Mouse (Mus musculus) Patski (cell line): ENCODE results near the gene Zfp229. TPM values are rescaled to one million over a fixed set of nuclear protein-coding genes. Genes with fewer than 3 reads are reported as not detected.
"Not testable (repeated sequence)": the region's sequence is repeated elsewhere in the genome, so short reads cannot be mapped to it uniquely, and the experiment has no call there.

Experiments
- ATAC-seq: fragments of 100-300 bp; one replicate; pipeline ENCODE4 v1.8.0; 2021
- CTCF ChIA-PET: fragments of 350-600 bp; sonication (Branson Sonifier 250); formaldehyde crosslinking; loops from one replicate; lab custom pipeline; 2022; ENCODE audit warnings: inconsistent platforms; lab: Charles Lee
- POLR2A ChIA-PET: fragments of 350-600 bp; sonication (Branson Sonifier 250); formaldehyde crosslinking; loops from one replicate; lab custom pipeline; 2022; ENCODE audit warnings: antibody characterized with exemption, inconsistent platforms; lab: Charles Lee
- DNase-seq: peaks from one replicate; pipeline ENCODE4 v3.0.0-alpha.2; 2011; ENCODE audit warnings: low read depth, low spot score
- H3K27me3 ChIP-seq: fragments of 371-371 bp; one replicate; pipeline ENCODE4 v1.5.1; 2021
- CTCF ChIP-seq: fragments of 100-300 bp; IDR thresholded peaks from one replicate; pipeline ENCODE4 v1.5.1; 2021
- in situ Hi-C: fragments of 300-500 bp; cut with MboI; formaldehyde crosslinking; loops from 3 replicates; pipeline ENCODE4 v1.11.1; 2018; ENCODE audit warnings: low pct_unique_long_range_greater_than_20kb, mixed read lengths
- polyA plus RNA-seq: library from polyadenylated mRNA; unstranded; gene quantifications from one replicate; pipeline ENCODE4 v1.2.3, GENCODE M21; 2021

Zfp229 gene
- polyA plus RNA-seq, result 6.2 TPM

DNA sequence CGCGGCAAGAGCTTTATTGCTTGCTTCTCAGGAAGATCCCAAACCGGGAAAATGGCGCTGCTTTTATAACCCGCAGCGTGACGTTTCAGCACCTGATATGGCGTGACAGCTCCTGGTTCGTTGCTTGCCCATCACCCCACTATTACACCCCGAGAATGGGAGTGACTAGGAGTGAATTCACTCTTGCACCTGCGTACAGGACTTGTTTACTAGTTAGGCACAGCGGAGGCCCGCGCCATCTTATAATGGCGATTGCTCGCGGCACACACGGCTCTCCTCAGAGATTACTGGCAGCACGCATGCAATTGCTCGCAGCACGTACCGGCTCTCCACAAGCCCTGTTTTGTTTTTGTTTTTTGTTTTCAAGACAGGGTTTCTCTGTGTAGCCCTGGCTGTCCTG is at the start of gene Zfp229:
Zfp229 (plus strand) TSS at position 301 of the 400 bp plus-strand sequence.
- ATAC-seq, CTCF ChIA-PET, H3K27me3 ChIP-seq, POLR2A ChIA-PET, in situ Hi-C loops, DNase-seq: not testable (repeated sequence)

DNA sequence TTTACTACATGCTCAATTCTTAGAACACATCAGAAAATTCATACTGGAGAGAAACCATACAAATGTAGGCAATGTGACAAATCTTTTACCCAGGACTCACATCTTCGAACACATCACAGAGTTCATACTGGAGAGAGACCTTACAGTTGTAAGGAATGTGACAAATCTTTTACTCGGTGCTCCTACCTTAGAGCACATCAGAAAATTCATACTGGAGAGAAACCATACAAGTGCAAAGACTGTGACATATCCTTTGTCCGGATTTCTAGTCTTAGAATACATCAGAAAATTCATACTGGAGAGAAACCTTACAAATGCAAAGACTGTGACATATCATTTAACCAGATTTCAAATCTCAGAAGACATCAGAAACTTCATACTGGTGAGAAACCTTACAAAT is 39.0 kb upstream of the Zfp229 start, which contains the start of gene Gm10226:
Gm10226 (plus strand) TSS at position 301 of the 400 bp plus-strand sequence.
- H3K27me3 ChIP-seq, result no peaks in the 10 kb centered on the region
- in situ Hi-C loops, result no loop called here
- no peak for TF ChIP-seq CTCF
- ChIA-PET CTCF (no interaction called here), POLR2A (no interaction called here)
- ATAC-seq (no peak), DNase-seq (no peak)

DNA sequence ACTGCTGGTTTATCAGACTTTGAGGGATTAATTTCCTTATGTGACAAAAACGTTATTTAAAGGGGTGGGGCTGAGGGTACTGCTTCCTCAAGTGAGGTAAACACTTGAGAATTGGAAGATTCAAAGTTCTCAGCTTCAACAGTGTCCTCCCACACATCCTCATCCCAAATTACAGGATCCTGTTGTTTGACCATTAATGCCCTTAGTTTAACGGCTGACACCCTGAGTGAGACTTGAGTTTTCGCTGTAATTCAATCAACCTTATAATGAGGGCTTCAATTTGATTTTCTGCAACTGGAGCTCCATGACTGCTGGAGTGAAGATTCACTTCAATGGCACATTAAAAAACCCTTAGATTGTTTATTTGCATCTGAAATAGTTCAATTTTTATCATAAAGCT is 37.3 kb upstream of the Zfp229 start:
- TF ChIP-seq CTCF, result no peak
- peaks cover 13% of the 10 kb centered on the region for H3K27me3 ChIP-seq
- CTCF ChIA-PET, result no interaction called here
- ATAC-seq, result no peak
- DNase-seq, result no peak
- in situ Hi-C loops, result no loop called here
- POLR2A ChIA-PET, result no interaction called here

DNA sequence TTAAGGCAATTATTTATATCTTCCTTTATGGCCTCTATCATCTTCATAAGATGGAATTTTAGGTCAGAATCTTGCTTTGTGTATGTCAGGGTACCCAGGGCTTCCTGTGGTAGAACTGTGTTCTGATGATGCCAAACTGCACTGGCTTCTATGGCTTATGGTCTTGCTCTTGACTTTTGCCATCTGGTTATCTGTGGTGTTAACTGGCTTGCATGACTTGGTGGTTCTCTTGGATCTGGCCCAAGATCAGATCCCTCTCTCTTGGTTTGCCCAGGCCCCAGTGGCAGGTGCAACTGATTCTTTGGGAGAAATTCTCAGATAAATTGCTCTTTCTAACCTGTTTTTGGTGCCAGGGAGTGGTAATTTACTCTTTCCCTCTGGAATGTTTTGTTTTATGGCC is 34.5 kb upstream of the Zfp229 start:
- peaks cover 23% of the 10 kb centered on the region for H3K27me3 ChIP-seq
- ATAC-seq (no peak), DNase-seq (no peak)
- in situ Hi-C loops, result no loop called here
- no peak for TF ChIP-seq CTCF
- ChIA-PET POLR2A (no interaction called here), CTCF (no interaction called here)

DNA sequence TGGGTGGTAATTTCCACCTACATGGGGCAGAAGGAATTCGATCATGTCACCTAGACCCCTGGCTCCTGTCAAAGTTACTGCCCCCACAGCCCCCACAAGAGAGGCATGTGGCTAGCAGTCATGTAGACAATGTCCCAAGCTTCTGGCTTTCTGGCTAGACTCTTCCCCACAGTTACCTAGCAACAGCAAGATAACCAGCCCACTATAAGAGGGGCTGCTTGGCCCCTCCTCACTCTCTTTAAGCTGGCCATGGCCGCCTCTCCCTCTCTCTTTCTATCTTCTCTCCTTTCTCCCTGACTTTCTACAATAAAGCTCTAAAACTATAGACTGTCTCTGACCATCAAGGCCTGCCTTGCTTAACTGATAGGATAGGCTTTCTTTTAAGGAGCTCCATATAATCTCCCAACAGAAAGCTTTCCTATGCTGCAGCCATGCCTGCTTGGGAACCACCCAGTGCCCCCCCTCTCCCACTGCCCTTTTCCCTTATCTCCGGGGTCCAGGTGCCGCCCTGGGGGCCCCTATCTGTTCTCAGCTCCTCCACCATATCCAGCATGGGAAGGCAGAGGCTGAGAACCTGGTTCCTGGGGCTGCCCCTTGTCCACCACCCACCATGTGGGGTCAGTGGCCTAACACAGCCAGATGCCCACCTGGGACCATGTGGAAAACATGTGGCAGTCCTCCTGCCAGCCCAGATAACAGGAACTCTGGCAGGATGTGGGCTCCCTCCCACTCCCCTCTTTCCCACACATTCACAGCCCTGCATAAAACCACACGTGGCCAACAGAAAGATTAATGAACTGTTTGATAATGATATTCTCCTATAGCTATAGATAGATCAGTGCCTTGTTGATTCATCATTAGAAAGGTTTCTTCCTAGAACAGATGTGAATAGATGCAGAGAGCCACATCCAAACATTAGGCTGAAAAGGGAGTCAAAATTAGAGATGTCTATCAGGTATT is 28.0 kb upstream of the Zfp229 start:
- DNase-seq, result no peak
- POLR2A ChIA-PET, result no interaction called here
- ATAC-seq, result no peak
- in situ Hi-C loops, result loop anchor here (25.0 kb wide), 2 partner anchors 1160 to 1860 kb away; partner anchors contain the start of genes Zfp213 and Zfp945
- CTCF ChIA-PET, result no interaction called here
- no peak for TF ChIP-seq CTCF
- peaks cover 27% of the 10 kb centered on the region for H3K27me3 ChIP-seq

DNA sequence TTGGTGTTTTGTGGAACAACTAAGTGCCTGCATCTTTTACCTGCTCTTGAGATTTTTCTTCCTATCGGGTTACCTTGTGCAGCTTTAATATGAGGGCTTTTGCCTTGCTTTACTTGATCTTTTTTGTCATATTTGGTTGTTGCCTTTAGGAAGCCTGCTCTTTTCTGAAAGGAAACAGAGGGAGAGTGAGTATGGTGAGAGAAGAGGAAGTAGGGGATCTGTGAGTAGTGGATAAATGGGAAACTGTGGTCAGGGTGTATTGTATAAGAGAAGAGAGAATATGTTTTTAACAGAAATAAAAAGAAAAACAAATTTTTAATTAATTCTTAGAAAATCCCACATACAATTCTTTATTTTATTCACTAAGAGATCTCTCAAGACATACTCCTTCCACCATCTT is 27.2 kb upstream of the Zfp229 start:
- no peak for TF ChIP-seq CTCF
- CTCF ChIA-PET, result no interaction called here
- DNase-seq, result no peak
- H3K27me3 ChIP-seq, result peaks cover 20% of the 10 kb centered on the region
- POLR2A ChIA-PET, result no interaction called here
- in situ Hi-C loops, result loop anchor here (25.0 kb wide), 2 partner anchors 1159 to 1859 kb away; partner anchors contain the start of genes Zfp213 and Zfp945
- ATAC-seq, result no peak

DNA sequence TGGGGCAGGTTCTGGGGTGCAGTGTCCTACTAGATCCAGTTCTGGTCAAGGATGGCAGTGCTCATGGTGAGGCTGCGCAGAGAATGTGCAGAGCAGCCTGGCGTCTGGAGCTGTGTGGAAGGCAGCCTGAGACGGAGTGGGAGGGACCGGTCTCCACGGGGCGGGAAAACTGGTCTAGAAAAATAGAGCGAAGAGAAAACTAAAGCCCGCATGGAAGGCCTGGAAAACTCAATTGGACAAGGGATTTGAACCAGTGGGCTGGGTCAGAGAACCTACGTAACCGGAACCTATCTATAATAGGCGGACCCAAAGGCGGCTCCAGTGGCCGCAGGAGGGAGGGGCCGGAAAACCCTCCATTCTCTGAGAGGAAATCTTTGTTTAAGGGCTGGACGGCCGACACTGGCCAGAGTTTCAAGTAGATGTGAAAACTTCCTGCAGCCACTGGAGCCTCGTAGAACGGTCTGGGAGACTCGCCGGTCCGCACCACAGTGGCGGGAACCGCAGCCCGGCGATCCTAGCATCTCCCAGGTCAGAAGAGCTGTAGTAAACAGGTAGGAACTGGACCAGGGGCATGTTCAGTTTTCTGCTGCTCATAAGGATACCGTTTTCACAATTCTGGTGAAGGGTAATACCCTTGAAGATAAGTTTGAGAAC is 23.1 kb upstream of the Zfp229 start, which contains the start of gene Zfp760:
Zfp760 (plus strand) TSS at position 399 of the 654 bp plus-strand sequence.
- POLR2A ChIA-PET, result no interaction called here
- H3K27me3 ChIP-seq, result peaks cover 11% of the 10 kb centered on the region
- in situ Hi-C loops, result loop anchor here (25.0 kb wide), 2 partner anchors 1155 to 1855 kb away; partner anchors contain the start of genes Zfp213 and Zfp945
- ATAC-seq (peak; percentile 100), DNase-seq (peak; percentile 83)
- no peak for TF ChIP-seq CTCF
- CTCF ChIA-PET, result no interaction called here

DNA sequence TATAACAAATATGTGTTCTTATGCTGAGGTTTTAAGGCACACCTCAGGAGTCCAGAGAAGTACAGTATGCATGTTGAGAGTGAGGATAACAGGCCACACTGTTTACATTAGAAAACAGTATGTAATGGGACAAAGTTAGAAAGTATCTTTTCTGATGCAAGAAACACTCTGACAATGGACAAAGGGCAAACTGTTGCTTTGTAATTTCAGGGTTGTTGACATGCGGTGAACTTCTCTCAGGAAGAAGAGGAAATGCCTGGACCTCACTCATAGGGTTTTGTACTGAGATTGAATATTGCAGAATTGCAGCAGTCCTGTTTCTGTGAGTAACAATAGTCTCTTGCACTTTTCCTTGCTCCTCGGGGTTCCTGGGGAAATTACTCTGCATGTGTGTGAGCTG is 22.2 kb upstream of the Zfp229 start:
- H3K27me3 ChIP-seq, result peaks cover 11% of the 10 kb centered on the region
- DNase-seq (no peak), ATAC-seq (no peak)
- POLR2A ChIA-PET, result no interaction called here
- in situ Hi-C loops, result loop anchor here (25.0 kb wide), 2 partner anchors 1154 to 1854 kb away; partner anchors contain the start of genes Zfp213 and Zfp945
- CTCF ChIA-PET, result interaction anchor here (1.2 kb wide), 1 partner anchor 28 kb away, joined by 3 read pairs; no protein-coding TSS in a partner anchor
- TF ChIP-seq CTCF, result no peak

DNA sequence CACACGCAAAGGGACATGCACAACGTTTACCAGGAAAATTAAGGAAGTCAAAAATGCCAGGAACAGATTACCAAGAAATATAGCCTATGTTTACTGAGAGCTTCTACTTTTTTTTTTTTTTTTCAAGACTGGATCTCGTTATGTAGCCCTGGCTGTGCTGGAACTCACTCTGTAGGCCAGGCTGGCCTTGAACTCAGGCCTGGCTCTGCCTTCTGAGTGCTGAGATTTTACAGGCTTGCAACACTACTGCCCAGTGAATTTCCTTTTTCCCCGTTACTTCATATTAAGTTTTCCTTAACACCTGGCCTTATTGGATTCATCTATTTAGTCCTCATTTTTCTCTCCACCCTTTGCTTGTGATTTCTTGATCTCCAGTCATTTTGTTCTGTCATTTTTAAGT is 2.5 kb downstream of the Zfp229 start:
- ChIA-PET CTCF (no interaction called here), POLR2A (interaction anchor here (0.6 kb wide), 3 partner anchors 36 to 706 kb away, joined by 3 read pairs; no protein-coding TSS in a partner anchor)
- DNase-seq, result no peak
- H3K27me3 ChIP-seq, result no peaks in the 10 kb centered on the region
- no peak for TF ChIP-seq CTCF
- no peak for ATAC-seq
- in situ Hi-C loops, result no loop called here

DNA sequence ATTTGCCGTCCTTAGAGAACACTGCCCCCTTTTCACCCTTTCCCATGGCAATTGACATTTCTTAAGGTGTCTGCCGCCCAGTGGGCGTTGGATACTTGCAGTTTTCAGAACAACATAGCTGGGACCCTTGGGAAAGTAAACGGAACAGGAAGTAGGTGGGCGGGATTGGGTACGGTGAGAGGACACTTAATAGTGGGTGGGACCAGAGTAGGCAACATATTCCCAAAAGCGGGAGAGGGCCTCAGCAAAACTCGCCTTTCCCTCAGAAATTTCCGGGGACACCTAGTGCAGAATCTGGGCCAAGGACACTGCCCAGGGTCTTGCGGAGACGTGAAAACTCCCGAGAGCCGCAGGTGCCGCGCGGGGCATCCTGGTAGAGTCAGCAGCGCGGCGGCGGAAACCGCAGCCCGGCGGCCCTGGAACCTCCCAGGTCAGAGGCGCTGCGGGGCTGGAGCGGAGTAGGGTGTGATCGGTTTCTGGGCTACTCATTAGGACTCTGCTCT is 3.0 kb downstream of the Zfp229 start:
- peak; percentile 39 for TF ChIP-seq CTCF
- peak; percentile 99 for ATAC-seq
- H3K27me3 ChIP-seq, result no peaks in the 10 kb centered on the region
- POLR2A ChIA-PET, result no interaction called here
- in situ Hi-C loops, result no loop called here
- CTCF ChIA-PET, result no interaction called here
- peak; percentile 44 for DNase-seq
